Mouse (Mus musculus): ENCODE results near the gene Itk.

DNA sequence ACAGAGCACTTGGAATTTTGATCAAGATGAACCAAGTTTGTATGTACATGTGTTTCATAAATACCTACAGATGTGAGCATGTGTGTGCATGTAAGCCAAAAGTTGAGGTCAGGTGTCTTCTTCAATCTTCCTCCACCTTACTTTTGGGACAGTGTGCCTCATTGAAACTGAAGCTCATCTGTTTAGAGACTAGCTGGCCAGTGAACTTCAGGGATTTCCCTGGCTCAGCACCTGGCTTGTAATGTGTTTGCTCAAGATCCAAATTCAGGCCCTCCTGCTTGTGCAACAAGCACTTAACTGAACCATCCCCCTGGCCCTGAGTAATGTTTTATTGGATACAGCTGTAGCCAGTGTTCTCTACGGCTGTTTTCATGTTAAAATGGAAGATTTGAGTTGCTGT, 29.1 kb upstream of the Itk start:
- no peak for TF ChIP-seq CTCF (IDR thresholded peaks at IDR 0.05; ENCODE audit: low read depth)
- no peak for TF ChIP-seq EP300 (IDR thresholded peaks at IDR 0.05; ENCODE audit: low read depth)
